Mouse (Mus musculus) midbrain, embryonic 16.5 days (tissue): ENCODE results near the gene Pkp4. TPM values are rescaled to one million over a fixed set of nuclear protein-coding genes. Genes with fewer than 3 reads are reported as not detected.

Experiments used
- ATAC-seq: fragments of 200-750 bp; cut with Nextera tagmentation; 2 replicates; pipeline ENCODE4 v1.8.0; 2017; ENCODE audit warnings: moderate TSS enrichment
- H3K27ac ChIP-seq: fragments of 300-500 bp; sonication (generic); 2 replicates; pipeline ENCODE4 v1.5.1; 2014; ENCODE audit warnings: mild to moderate bottlenecking, low read length, mixed read lengths
- H3K27me3 ChIP-seq: fragments of 300-500 bp; sonication (generic); 2 replicates; pipeline ENCODE4 v1.6.1; 2014; ENCODE audit warnings: low read depth, low read length, mixed read lengths; ENCODE audit not compliant: control insufficient read depth, insufficient read depth
- H3K36me3 ChIP-seq: fragments of 300-500 bp; sonication (generic); 2 replicates; pipeline ENCODE4 v1.6.1; 2014; ENCODE audit warnings: mild to moderate bottlenecking, low read length, moderate library complexity, mixed read lengths; ENCODE audit not compliant: control insufficient read depth, insufficient read depth
- H3K4me1 ChIP-seq: fragments of 300-500 bp; sonication (generic); 2 replicates; pipeline ENCODE4 v1.6.1; 2014; ENCODE audit warnings: mild to moderate bottlenecking, low read length, mixed read lengths; ENCODE audit not compliant: control insufficient read depth, insufficient read depth
- H3K4me2 ChIP-seq: fragments of 300-500 bp; sonication (generic); 2 replicates; pipeline ENCODE4 v1.6.1; 2014; ENCODE audit warnings: mild to moderate bottlenecking, low read length, mixed read lengths
- H3K4me3 ChIP-seq: fragments of 300-500 bp; sonication (generic); 2 replicates; pipeline ENCODE4 v1.5.1; 2014; ENCODE audit warnings: low read depth, mild to moderate bottlenecking, low read length, moderate library complexity, mixed read lengths
- H3K9ac ChIP-seq: fragments of 300-500 bp; sonication (generic); 2 replicates; pipeline ENCODE4 v1.6.1; 2014; ENCODE audit warnings: low read depth, low read length, mixed read lengths
- H3K9me3 ChIP-seq: fragments of 300-500 bp; sonication (generic); replicated peaks from 2 replicates; pipeline ENCODE4 v1.6.1; 2014; ENCODE audit warnings: mild to moderate bottlenecking, low read length, mixed read lengths; ENCODE audit not compliant: control insufficient read depth, poor library complexity, severe bottlenecking
- WGBS: fragments of 180-500 bp; shearing (Covaris S2); extraction: QIAGEN DNeasy Blood & Tissue Kit; methylation state at CpG from one replicate; pipeline ENCODE4 v1.1.7; 2014; 5-methylcytosine and 5-hydroxymethylcytosine counted together
- polyA plus RNA-seq: library from polyadenylated mRNA; unstranded; fragments of >200 nt; fragmentation: Nextera tagmentation; extraction: Ambion mirVana; gene quantifications from 2 replicates; pipeline ENCODE4 v1.2.1, GENCODE M21; 2015

Gene Pkp4
- polyA plus RNA-seq, 1 experiment from 2014 or later, result 27.1 TPM

DNA sequence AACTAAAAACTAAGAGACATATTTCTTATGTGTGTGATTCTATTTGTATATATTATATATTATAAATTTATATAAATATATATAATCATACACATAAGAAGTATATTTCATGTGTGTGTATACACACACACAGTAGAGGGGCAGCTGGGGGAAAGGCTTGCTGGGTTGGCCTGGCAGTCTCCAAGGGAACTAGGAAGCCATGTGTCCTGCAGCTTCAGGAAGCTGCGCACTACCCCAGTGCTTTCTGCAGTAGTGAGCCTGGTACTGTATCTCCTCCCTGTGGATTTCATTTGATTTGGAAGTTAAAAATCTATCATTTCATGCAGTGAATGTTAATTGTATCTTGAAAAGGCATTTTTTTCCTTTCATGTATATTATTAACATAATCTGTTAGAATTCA lies 180.2 kb downstream of the Pkp4 start:
- Histone ChIP-seq H3K9me3 (no peaks in the 10 kb centered on the region), H3K27me3 (no peaks in the 10 kb centered on the region), H3K4me2 (no peak overlapping the region), H3K36me3 (peaks cover 6% of the 10 kb centered on the region; the same call in 1 of the 2 replicates), H3K9ac (no peak overlapping the region), H3K4me1 (no peaks in the 10 kb centered on the region), H3K4me3 (no peak overlapping the region), H3K27ac (no peak overlapping the region)
- WGBS, result 79% methylated on average over 1 of the region's 1 CpGs
- peak; percentile 50; the same call in 1 of the 2 replicates for ATAC-seq

DNA sequence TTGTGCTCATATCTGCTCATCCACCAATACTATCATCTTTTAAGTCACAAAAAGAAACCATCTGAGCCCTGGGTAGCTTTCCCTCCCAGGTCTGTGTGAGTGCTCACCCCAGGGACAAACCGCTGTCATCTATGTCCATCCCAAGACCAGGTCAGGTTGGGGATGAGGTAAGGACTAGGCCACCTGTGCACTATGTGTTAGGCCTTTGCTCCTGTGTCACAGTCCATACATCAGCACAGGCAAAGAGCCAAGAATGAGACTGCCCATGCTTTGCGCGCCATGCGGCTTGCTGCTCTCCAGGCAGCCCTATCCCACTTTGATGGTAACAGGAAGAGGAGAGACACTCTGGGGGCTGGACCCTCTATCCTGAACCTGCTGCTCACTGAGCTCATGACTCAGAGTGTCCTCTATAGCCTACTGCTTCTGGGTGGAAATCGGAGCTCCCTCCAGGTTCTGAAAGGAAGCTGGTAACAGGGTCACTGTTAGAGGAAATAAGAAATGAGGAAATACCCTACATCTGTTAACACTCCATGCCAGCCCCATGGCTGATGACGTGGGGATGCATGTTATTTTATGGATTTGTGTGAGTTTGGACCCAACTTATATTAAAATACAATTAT lies 182.1 kb downstream of the Pkp4 start:
- Histone ChIP-seq H3K9me3 (no peaks in the 10 kb centered on the region), H3K4me1 (no peaks in the 10 kb centered on the region), H3K36me3 (peaks cover 6% of the 10 kb centered on the region; the same call in 1 of the 2 replicates), H3K4me3 (no peak overlapping the region), H3K27me3 (no peaks in the 10 kb centered on the region), H3K9ac (no peak overlapping the region), H3K27ac (no peak overlapping the region), H3K4me2 (no peak overlapping the region)
- ATAC-seq, result no peak
- 94% methylated on average over 6 of the region's 6 CpGs for WGBS

DNA sequence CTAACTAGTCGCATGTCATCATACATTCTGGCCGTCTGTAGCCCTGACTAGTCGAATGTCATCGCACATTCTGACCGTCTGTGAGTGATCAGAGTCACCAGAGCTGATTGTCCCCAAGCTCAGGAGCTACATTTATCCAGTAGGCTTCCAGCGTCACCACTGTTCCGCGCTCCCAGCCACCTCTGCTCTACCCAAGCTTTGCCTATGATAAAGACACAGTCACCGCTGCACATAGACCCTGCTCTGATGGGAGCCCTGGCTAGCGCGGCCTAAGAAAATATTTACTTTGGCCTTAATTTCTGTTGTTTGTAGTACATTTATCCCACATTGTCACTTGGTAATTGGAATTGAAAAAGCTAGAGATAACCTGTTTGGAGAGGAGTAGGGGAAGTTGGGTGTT lies 183.2 kb downstream of the Pkp4 start:
- Histone ChIP-seq H3K4me2 (no peak overlapping the region), H3K27me3 (no peaks in the 10 kb centered on the region), H3K36me3 (peaks cover 6% of the 10 kb centered on the region), H3K4me1 (no peaks in the 10 kb centered on the region), H3K9ac (no peak overlapping the region), H3K4me3 (no peak overlapping the region), H3K27ac (no peak overlapping the region), H3K9me3 (no peaks in the 10 kb centered on the region)
- ATAC-seq, result no peak
- WGBS, result 94% methylated on average over 11 of the region's 11 CpGs

DNA sequence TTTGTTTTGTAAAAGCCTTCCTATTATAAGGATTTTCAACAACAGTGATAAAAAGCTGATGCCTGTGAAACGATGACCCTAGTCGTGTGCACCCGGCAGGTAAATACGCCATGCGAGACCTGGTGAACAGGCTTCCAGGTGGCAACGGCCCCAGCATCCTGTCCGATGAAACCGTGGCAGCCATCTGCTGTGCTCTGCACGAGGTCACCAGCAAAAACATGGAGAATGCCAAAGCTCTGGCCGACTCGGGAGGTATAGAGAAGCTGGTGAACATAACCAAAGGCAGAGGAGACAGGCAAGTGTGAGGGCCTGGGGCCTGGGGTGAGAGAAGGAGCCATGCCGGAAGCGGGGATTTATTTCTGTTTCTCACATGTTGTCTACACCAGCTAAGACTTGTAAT lies 184.0 kb downstream of the Pkp4 start:
- no peaks in the 10 kb centered on the region for H3K9me3 ChIP-seq
- no peak overlapping the region for H3K4me3 ChIP-seq
- H3K27me3 ChIP-seq, result no peaks in the 10 kb centered on the region
- no peak overlapping the region for H3K27ac ChIP-seq
- H3K4me2 ChIP-seq, result no peak overlapping the region
- H3K36me3 ChIP-seq, result peaks cover 6% of the 10 kb centered on the region
- no peak for ATAC-seq
- WGBS, result 97% methylated on average over 13 of the region's 13 CpGs
- H3K9ac ChIP-seq, result no peak overlapping the region
- H3K4me1 ChIP-seq, result no peaks in the 10 kb centered on the region

DNA sequence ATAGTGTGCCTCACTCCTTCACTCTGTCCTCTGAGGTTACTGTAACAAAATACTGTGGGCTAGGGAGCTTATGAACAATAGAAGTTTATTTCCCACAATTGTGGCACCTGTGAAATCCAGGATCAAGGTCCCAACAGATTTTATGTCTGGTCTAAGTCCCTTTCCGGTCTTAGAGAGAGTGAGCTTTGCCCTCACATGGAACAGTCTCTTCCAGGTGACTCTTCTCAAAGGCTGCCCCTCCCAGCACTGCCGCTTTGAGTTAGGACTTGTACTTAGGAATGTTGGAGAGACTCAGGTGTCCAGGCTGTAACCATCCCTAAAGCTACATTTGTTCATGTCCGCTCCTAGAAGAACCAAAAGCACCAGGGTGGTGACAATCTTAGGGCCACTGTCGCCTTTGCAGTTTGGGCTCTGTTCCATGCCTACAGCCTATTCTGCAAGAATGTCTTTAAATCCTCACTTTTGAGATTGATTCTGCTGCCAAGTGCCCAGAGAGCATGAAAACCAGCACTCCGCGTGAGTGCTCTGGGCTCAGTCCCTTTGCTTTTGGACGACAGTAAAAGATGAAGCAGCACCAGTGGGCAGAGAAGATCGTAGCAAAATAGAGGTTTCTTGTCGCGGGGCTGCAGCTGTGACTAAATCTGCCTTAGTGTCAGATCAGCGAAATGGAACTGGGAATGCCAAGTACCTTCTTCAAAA lies 184.6 kb downstream of the Pkp4 start:
- 89% methylated on average over 11 of the region's 11 CpGs for WGBS
- Histone ChIP-seq H3K4me1 (no peaks in the 10 kb centered on the region), H3K36me3 (peaks cover 5% of the 10 kb centered on the region), H3K27ac (no peak overlapping the region), H3K9ac (no peak overlapping the region), H3K27me3 (no peaks in the 10 kb centered on the region), H3K4me3 (no peak overlapping the region), H3K9me3 (no peaks in the 10 kb centered on the region), H3K4me2 (no peak overlapping the region)
- no peak for ATAC-seq

DNA sequence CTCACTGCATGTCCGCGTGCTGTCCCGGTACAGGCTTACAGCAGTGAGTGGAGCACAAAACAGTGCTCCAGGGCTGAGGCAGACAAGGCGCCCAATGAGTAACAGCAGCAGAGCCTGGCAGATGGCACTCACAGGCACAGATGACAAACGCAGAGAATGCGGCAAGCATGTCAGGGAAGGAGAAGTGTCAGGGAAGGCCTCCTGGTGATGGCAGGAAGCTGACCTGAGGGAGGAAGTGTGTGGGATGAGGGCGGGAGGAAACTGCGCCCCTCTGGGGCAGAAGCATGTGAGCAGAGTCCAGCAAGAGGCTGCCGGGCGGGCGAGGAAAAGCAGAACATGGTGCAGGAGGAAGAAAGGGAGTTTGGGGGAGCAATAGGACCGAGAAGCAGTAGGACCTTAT lies 185.8 kb downstream of the Pkp4 start:
- H3K27ac ChIP-seq, result no peak overlapping the region
- ATAC-seq, result no peak

DNA sequence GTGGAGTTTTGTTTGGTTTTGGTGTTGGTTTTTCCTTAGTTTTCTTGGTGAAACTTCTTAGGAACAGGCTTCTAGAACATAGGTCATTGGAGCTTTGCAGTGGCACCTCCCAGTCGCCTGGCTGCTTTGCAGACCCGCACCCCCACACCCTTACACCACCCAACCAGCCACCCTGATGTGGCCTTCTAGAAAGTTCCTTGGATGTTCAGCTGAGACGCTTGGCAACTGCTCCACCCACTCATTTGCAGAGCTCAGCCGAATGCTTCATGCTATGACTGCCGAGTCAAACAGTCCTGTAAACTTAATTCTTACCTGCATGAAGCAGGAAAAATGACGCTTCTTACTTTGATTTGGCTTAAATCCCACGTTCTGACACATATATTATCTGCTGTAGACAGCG lies 187.9 kb downstream of the Pkp4 start:
- no peak overlapping the region for H3K4me3 ChIP-seq
- no peak overlapping the region for H3K9ac ChIP-seq
- WGBS, result 86% methylated on average over 8 of the region's 8 CpGs
- H3K27me3 ChIP-seq, result no peaks in the 10 kb centered on the region
- peaks cover 4% of the 10 kb centered on the region; the same call in 1 of the 2 replicates for H3K36me3 ChIP-seq
- no peak overlapping the region for H3K4me2 ChIP-seq
- peaks cover 9% of the 10 kb centered on the region; the same call in 1 of the 2 replicates for H3K4me1 ChIP-seq
- no peak for ATAC-seq
- no peak overlapping the region for H3K27ac ChIP-seq
- no peaks in the 10 kb centered on the region for H3K9me3 ChIP-seq

More for the DNA sequence above, 185.8 kb downstream of the Pkp4 start:
- H3K36me3 ChIP-seq, result peaks cover 4% of the 10 kb centered on the region; the same call in 1 of the 2 replicates
- no peak overlapping the region for H3K4me3 ChIP-seq
- no peaks in the 10 kb centered on the region for H3K9me3 ChIP-seq
- whole genome bisulfite sequencing, result 88% methylated on average over 12 of the region's 12 CpGs
- no peak overlapping the region for H3K4me2 ChIP-seq
- no peak overlapping the region for H3K9ac ChIP-seq
- H3K27me3 ChIP-seq, result no peaks in the 10 kb centered on the region
- H3K4me1 ChIP-seq, result peaks cover 3% of the 10 kb centered on the region; the same call in 1 of the 2 replicates

DNA sequence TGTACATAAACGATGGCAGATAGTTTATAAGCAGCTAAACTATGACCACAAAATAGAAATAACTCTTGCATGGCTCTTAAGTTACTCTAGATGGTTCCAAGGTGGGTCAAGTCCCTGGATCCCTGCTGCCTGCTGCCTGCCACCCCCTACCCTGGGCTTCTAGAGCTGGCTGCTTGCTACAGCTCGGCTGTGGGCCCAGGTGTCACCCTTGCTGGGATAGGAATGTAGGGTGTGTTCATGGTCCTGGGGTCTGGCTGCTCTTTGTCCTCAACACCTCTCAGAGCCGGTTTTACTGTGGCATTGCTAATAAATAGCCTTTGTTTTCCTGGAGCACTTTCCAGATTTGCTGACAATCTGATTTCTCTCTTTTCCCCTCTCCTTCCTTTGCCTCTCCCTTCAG lies 189.4 kb downstream of the Pkp4 start:
- H3K27me3 ChIP-seq, result no peaks in the 10 kb centered on the region
- H3K4me3 ChIP-seq, result no peak overlapping the region
- WGBS, result 80% methylated on average over 3 of the region's 3 CpGs
- H3K4me1 ChIP-seq, result peaks cover 9% of the 10 kb centered on the region; the same call in 1 of the 2 replicates
- H3K4me2 ChIP-seq, result no peak overlapping the region
- H3K36me3 ChIP-seq, result peaks cover 5% of the 10 kb centered on the region; the same call in 1 of the 2 replicates
- no peak overlapping the region for H3K9ac ChIP-seq
- H3K9me3 ChIP-seq, result no peaks in the 10 kb centered on the region
- ATAC-seq, result no peak
- no peak overlapping the region for H3K27ac ChIP-seq
